Mouse (Mus musculus) granulocyte monocyte progenitor cell, adult 5-6 weeks (primary cell): ENCODE measurements at regions not wholly inside any gene's neighbourhood (a gene's known extent, or its start where the extent isn't known, plus 50 kb on each side); places are given as distances from the start of the nearest gene placed in this dataset.
A peak's percentile ranks its signal among the peaks of the same experiment; 100 is the strongest.

Source experiments
- ATAC-seq: replicated peaks from 2 replicates; pipeline ENCODE4 v1.8.0; 2016; ENCODE audit warnings: mild to moderate bottlenecking, moderate TSS enrichment, inconsistent platforms; ENCODE audit not compliant: poor library complexity, severe bottlenecking

- no peak for ATAC-seq
These were observed 361.3 kb upstream of the Gm10131 start for GRCm38 (mm10) chr8:34472846-34473245.

- no peak for ATAC-seq
These were observed 360.9 kb upstream of the Gm10131 start for GRCm38 (mm10) chr8:34472434-34472833.

GRCm38 (mm10) chr8:34469091-34469490 is 357.6 kb upstream of the Gm10131 start:
- ATAC-seq: no peak

GRCm38 (mm10) chr8:34466786-34467364 is 355.3 kb upstream of the Gm10131 start:
- no peak for ATAC-seq

- ATAC-seq: no peak
These were observed 353.9 kb upstream of the Gm10131 start for GRCm38 (mm10) chr8:34465398-34465797.

GRCm38 (mm10) chr8:34462262-34462661 is 350.7 kb upstream of the Gm10131 start:
- ATAC-seq: no peak

- ATAC-seq: peak; percentile 35; the same call in 1 of the 2 replicates
These were observed 346.8 kb upstream of the Gm10131 start for GRCm38 (mm10) chr8:34458300-34458699.

- no peak for ATAC-seq
These were observed 345.0 kb upstream of the Gm10131 start for GRCm38 (mm10) chr8:34456543-34456942.

- no peak for ATAC-seq
These were observed 343.8 kb upstream of the Gm10131 start for GRCm38 (mm10) chr8:34455376-34455775.

- no peak for ATAC-seq
These were observed 341.3 kb upstream of the Gm10131 start for GRCm38 (mm10) chr8:34452811-34453210.

- no peak for ATAC-seq
These were observed 339.9 kb upstream of the Gm10131 start for GRCm38 (mm10) chr8:34451211-34452000.

- ATAC-seq: no peak
These were observed 338.0 kb upstream of the Gm10131 start for GRCm38 (mm10) chr8:34449391-34450044.

- no peak for ATAC-seq
These were observed 336.6 kb upstream of the Gm10131 start for GRCm38 (mm10) chr8:34447880-34448830.

GRCm38 (mm10) chr8:34442688-34443087 is 331.2 kb upstream of the Gm10131 start:
- no peak for ATAC-seq

GRCm38 (mm10) chr8:34441756-34442155 is 330.2 kb upstream of the Gm10131 start:
- ATAC-seq: no peak

- ATAC-seq: no peak
These were observed 329.2 kb upstream of the Gm10131 start for GRCm38 (mm10) chr8:34440771-34441170.

- ATAC-seq: no peak
These were observed 327.2 kb upstream of the Gm10131 start for GRCm38 (mm10) chr8:34438771-34439170.

GRCm38 (mm10) chr8:34431985-34432384 is 320.4 kb upstream of the Gm10131 start:
- ATAC-seq: no peak

GRCm38 (mm10) chr8:34429231-34429630 is 317.7 kb upstream of the Gm10131 start:
- no peak for ATAC-seq

GRCm38 (mm10) chr8:34401571-34401970 is 290.0 kb upstream of the Gm10131 start:
- no peak for ATAC-seq
